Mouse (Mus musculus) megakaryocyte, embryonic 14.5 days (primary cell): ENCODE measurements at regions not wholly inside any gene's neighbourhood (a gene's known extent, or its start where the extent isn't known, plus 50 kb on each side); places are given as distances from the start of the nearest gene placed in this dataset.
"Not testable (repeated sequence)": the region's sequence is repeated elsewhere in the genome, so short reads cannot be mapped to it uniquely, and the experiment has no call there.

ENCODE experiments used
- H3K27me3 ChIP-seq: replicated peaks from 2 replicates; pipeline ENCODE3; 2012; ENCODE audit warnings: inconsistent platforms
- H3K36me3 ChIP-seq: replicated peaks from 2 replicates; pipeline ENCODE3; 2012; ENCODE audit warnings: low read length, inconsistent platforms, mixed read lengths
- H3K4me1 ChIP-seq: 2 replicates; pipeline ENCODE4 v1.6.1; 2012; ENCODE audit warnings: inconsistent platforms
- H3K4me3 ChIP-seq: replicated peaks from 2 replicates; pipeline ENCODE3; 2012; ENCODE audit warnings: moderate library complexity, mild to moderate bottlenecking, inconsistent platforms
- H3K9me3 ChIP-seq: 2 replicates; pipeline ENCODE4 v1.6.1; 2012; ENCODE audit warnings: inconsistent platforms
- FLI1 ChIP-seq: IDR thresholded peaks from 2 replicates; pipeline ENCODE4 v1.6.1; 2012; ENCODE audit warnings: low read length, inconsistent platforms, mixed read lengths
- GATA1 ChIP-seq: IDR thresholded peaks from 3 replicates; pipeline ENCODE4 v1.6.1; 2012; ENCODE audit warnings: mixed read lengths, low read length, inconsistent platforms, borderline replicate concordance

DNA sequence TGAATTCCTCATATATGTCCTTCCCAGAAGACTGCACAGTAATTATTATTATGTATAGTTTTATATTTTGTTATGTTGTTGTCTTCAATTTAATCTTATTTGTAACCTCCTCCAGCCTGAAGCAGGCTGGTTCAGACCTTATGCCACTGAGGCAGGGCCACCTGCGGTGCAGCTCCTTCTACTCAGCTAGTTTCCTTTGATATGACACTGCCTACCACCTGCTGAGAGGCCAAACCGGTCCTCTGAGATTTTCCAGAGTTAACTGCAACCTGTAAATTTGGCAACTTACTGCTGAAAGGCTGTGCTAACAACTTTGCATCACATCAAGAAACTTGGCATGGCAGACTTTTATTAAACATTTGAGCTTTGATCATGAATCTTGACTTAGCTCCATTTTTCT is 691.3 kb downstream of the Dad1 start:
- Histone ChIP-seq H3K9me3 (no peaks in the 10 kb centered on the region), H3K4me3 (no peak overlapping the region), H3K27me3 (no peaks in the 10 kb centered on the region), H3K4me1 (peaks cover 3% of the 10 kb centered on the region; the same call in 1 of the 2 replicates), H3K36me3 (no peaks in the 10 kb centered on the region)
- TF ChIP-seq GATA1: no peak
- no peak for TF ChIP-seq FLI1

- not testable (repeated sequence) for H3K4me3 ChIP-seq, H3K4me1 ChIP-seq, H3K36me3 ChIP-seq, H3K9me3 ChIP-seq, H3K27me3 ChIP-seq
These were observed 693.8 kb downstream of the Dad1 start for GRCm38 (mm10) chr14:53560146-53560545.

GRCm38 (mm10) chr14:53559386-53559920 is 694.5 kb downstream of the Dad1 start:
- H3K4me3 ChIP-seq, H3K36me3 ChIP-seq, H3K9me3 ChIP-seq, H3K4me1 ChIP-seq, H3K27me3 ChIP-seq: not testable (repeated sequence)

DNA sequence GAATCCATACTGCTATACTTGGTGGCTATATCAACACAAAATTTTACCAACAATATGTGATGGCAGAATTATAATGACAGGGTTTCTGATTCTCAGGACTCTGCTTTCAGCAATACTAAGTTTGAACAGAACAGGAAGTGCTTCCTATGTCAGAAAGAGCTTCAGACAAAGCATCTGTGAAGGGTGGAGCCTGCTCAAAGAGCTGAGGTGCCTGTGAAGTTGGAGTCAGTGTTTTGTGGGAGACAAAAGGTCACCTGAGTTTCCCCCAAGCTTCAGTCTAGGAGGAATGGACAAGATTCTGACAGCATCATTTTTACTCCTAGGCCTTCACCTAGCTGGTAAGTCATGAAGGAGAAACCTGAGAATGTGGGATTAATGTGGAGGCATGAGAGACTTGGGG is 700.1 kb downstream of the Dad1 start:
- TF ChIP-seq GATA1: no peak
- TF ChIP-seq FLI1: no peak
- H3K4me1 ChIP-seq: no peaks in the 10 kb centered on the region

DNA sequence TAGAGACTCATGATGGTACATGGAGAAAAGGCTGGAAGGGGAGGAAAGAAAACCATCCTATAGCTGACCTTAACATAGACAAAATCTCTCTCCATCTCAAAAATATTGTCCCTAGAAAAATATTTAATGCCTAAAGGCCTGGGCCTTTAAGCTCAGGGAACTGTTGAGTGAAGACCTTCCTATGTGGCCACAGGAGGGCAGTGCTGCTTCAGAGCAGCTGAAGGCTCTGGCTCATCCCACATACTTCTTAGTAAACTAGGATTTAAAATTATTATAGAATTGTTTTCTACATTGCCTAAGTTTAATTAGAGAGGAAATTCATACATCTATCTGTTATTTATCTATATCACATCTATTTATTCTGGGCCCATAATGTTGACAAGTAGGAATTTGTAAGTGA is 706.5 kb downstream of the Dad1 start:
- peaks cover 12% of the 10 kb centered on the region for H3K4me1 ChIP-seq
- H3K27me3 ChIP-seq, H3K36me3 ChIP-seq, H3K4me3 ChIP-seq, H3K9me3 ChIP-seq: not testable (repeated sequence)

More for the DNA sequence above, 700.1 kb downstream of the Dad1 start:
- H3K36me3 ChIP-seq: no peaks in the 10 kb centered on the region
- H3K9me3 ChIP-seq: no peaks in the 10 kb centered on the region
- no peaks in the 10 kb centered on the region for H3K27me3 ChIP-seq
- no peak overlapping the region for H3K4me3 ChIP-seq

DNA sequence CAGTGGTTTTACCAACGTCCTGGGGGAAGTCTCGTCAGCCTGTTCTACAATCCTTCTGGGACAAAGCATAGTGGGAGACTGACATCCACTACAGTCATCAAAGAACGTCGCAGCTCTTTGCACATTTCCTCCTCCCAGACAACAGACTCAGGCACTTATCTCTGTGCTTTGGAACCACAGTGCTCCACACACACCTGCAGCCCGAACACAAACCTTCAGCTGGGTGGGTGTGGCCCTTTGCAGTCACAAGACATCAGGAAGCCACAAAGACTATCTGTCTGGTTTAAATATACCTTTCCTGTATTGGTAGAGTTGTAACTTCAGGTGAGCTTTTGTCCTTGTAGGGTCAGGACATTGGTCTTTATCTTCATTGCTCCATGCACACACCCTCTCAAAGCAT is 708.6 kb downstream of the Dad1 start:
- H3K9me3 ChIP-seq: no peaks in the 10 kb centered on the region
- no peak for TF ChIP-seq FLI1
- no peak for TF ChIP-seq GATA1
- H3K4me1 ChIP-seq: peaks cover 21% of the 10 kb centered on the region
- H3K27me3 ChIP-seq: no peaks in the 10 kb centered on the region
- no peak overlapping the region for H3K4me3 ChIP-seq
- H3K36me3 ChIP-seq: no peaks in the 10 kb centered on the region

- peaks cover 34% of the 10 kb centered on the region for H3K4me1 ChIP-seq
- H3K9me3 ChIP-seq, H3K4me3 ChIP-seq, H3K36me3 ChIP-seq, H3K27me3 ChIP-seq: not testable (repeated sequence)
These were observed 712.3 kb downstream of the Dad1 start for GRCm38 (mm10) chr14:53541640-53542039.

- H3K9me3 ChIP-seq, H3K4me3 ChIP-seq, H3K27me3 ChIP-seq, H3K36me3 ChIP-seq: not testable (repeated sequence)
- peaks cover 26% of the 10 kb centered on the region for H3K4me1 ChIP-seq
These were observed 716.0 kb downstream of the Dad1 start for GRCm38 (mm10) chr14:53537895-53538294.

DNA sequence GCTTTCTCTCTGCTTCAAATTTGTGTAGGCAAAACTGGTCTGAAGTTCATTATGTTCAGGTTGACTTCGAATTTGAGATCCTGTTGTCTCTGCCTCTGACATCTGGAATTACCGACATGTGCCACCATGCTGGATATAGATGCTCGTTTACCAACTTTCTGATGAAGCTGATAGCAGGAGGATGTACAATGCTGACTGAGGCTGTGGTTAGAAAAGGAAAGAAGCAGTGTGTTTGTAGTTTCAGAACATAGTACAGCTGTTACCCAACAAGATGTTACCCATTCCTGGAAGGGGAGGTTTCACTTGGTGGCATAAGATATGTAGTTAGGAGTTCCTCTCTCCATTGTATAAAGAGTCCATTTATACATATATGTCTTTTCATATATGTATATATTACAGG is 730.5 kb downstream of the Dad1 start:
- H3K27me3 ChIP-seq, H3K36me3 ChIP-seq, H3K9me3 ChIP-seq, H3K4me3 ChIP-seq, H3K4me1 ChIP-seq: not testable (repeated sequence)

DNA sequence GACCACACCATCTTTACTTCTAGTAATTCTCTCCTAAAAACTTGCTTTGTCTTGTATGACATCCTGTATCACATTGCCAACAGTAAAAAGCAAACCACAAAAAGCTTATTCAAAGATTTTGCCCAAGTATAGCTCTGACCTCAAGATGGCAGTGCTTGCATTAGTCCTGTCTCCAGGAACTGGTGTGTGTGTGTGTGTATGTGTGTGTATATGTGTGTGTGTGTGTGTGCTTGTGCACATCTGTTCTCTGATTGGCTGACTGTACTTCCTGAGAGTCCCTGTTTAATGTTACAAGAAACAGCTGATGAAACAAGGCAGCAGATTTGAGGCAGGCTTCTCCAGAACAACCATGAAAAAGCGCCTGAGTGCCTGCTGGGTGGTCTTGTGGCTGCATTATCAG is 735.0 kb downstream of the Dad1 start:
- H3K27me3 ChIP-seq, H3K4me1 ChIP-seq, H3K36me3 ChIP-seq, H3K4me3 ChIP-seq, H3K9me3 ChIP-seq: not testable (repeated sequence)

DNA sequence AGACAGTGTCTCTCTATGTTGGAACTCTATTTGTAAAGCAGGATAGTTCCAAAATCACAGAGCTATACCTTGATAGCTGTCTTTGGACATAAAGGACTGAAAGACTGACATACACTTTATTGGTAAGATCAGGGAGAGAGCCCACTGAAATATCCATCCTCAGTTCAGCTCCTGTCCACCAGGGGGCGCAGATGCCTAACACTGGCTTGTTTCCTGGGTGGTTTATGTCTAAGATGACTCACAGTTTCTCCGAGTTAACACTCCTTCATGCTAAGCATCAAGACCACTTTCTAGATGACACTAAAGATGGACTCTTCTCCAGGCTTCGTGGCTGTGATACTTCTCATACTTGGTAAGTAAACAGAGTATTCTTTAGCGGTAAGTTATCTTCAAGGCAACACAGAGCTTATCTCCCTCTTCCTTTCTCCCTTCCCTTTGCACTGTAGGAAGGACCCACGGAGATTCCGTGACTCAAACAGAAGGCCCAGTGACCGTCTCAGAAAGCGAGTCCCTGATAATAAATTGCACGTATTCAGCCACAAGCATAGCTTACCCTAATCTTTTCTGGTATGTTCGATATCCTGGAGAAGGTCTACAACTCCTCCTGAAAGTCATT is 737.2 kb downstream of the Dad1 start:
- not testable (repeated sequence) for H3K36me3 ChIP-seq, H3K4me3 ChIP-seq, H3K4me1 ChIP-seq, H3K27me3 ChIP-seq, H3K9me3 ChIP-seq

- H3K36me3 ChIP-seq, H3K4me1 ChIP-seq, H3K9me3 ChIP-seq: not testable (repeated sequence)
These were observed 748.5 kb downstream of the Dad1 start for GRCm38 (mm10) chr14:53505389-53505788.

DNA sequence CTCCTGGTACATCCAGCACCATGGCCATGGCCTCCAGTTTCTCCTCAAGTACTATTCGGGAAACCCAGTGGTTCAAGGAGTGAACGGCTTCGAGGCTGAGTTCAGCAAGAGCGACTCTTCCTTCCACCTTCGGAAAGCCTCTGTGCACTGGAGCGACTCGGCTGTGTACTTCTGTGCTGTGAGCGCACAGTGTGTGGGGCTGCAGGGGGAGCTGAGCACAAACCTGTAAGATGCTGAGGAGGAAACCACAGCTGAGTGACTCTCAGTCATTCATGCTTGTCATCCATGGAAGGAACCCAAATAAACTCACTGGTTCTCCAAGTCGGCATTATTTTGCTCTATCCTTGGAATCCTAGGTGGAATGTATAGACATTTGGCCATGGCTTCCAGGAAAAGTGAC is 765.5 kb downstream of the Dad1 start:
- not testable (repeated sequence) for H3K4me3 ChIP-seq, H3K27me3 ChIP-seq, H3K4me1 ChIP-seq, H3K36me3 ChIP-seq, H3K9me3 ChIP-seq

More at GRCm38 (mm10) chr14:53505389-53505788, 748.5 kb downstream of the Dad1 start:
- not testable (repeated sequence) for H3K4me3 ChIP-seq, H3K27me3 ChIP-seq

- not testable (repeated sequence) for H3K9me3 ChIP-seq, H3K27me3 ChIP-seq, H3K36me3 ChIP-seq
These were observed 766.3 kb downstream of the Dad1 start for GRCm38 (mm10) chr14:53487611-53488010.

GRCm38 (mm10) chr14:53474170-53474569 is 779.7 kb downstream of the Dad1 start:
- not testable (repeated sequence) for H3K4me1 ChIP-seq, H3K4me3 ChIP-seq, H3K9me3 ChIP-seq, H3K27me3 ChIP-seq, H3K36me3 ChIP-seq

More at GRCm38 (mm10) chr14:53487611-53488010, 766.3 kb downstream of the Dad1 start:
- not testable (repeated sequence) for H3K4me1 ChIP-seq, H3K4me3 ChIP-seq

DNA sequence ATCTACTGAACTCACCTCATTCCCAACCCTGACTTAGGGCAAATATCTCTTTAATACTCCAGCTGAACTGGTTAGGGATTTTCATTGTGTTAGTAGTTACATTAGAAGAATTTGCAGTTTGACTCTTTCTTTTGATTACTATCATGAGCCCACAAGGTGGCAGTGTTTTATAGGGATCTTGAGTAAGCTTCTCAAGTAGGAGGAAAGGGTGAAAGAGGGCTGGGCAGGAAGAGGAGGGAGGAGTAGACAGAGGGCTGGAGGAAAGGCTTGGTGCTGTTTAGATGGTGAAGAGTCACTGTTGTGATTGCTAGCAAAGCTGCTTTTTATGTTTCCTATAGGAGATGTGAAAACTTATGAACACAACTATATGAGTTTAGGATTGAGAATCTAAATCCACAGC is 793.1 kb downstream of the Dad1 start:
- not testable (repeated sequence) for H3K9me3 ChIP-seq, H3K4me1 ChIP-seq, H3K27me3 ChIP-seq, H3K36me3 ChIP-seq, H3K4me3 ChIP-seq
